Mouse (Mus musculus) neural tube, embryonic 11.5 days (tissue): ENCODE measurements around the gene Krtap9-1. TPM values are rescaled to one million over a fixed set of nuclear protein-coding genes. Genes with fewer than 3 reads are reported as not detected.
"Not testable (repeated sequence)": the region's sequence is repeated elsewhere in the genome, so short reads cannot be mapped to it uniquely, and the experiment has no call there.

Experiments used
- ATAC-seq: fragments of 200-750 bp; cut with Nextera tagmentation; 2 replicates; pipeline ENCODE4 v1.8.0; 2017; ENCODE audit warnings: moderate number of reproducible peaks, mild to moderate bottlenecking, moderate TSS enrichment, moderate library complexity; ENCODE audit not compliant: insufficient read depth, low FRiP score, low TSS enrichment
- DNase-seq: peaks from one replicate; pipeline ENCODE4 v3.0.0-alpha.2; 2015; ENCODE audit warnings: low spot score
- H3K27ac ChIP-seq: fragments of 300-500 bp; sonication (generic); 2 replicates; pipeline ENCODE4 v1.5.1; 2014; ENCODE audit warnings: low read depth, mild to moderate bottlenecking, low read length
- H3K27me3 ChIP-seq: fragments of 300-500 bp; sonication (generic); 2 replicates; pipeline ENCODE4 v1.6.1; 2014; ENCODE audit warnings: mild to moderate bottlenecking, low read length, mixed read lengths; ENCODE audit not compliant: control insufficient read depth, insufficient read depth
- H3K36me3 ChIP-seq: fragments of 300-500 bp; sonication (generic); 2 replicates; pipeline ENCODE4 v1.6.1; 2014; ENCODE audit warnings: mild to moderate bottlenecking, low read length, moderate library complexity, mixed read lengths; ENCODE audit not compliant: control insufficient read depth, insufficient read depth
- H3K4me1 ChIP-seq: fragments of 300-500 bp; sonication (generic); 2 replicates; pipeline ENCODE4 v1.6.1; 2014; ENCODE audit warnings: low read length, mixed read lengths; ENCODE audit not compliant: control insufficient read depth, insufficient read depth
- H3K4me2 ChIP-seq: fragments of 300-500 bp; sonication (generic); 2 replicates; pipeline ENCODE4 v1.6.1; 2014; ENCODE audit warnings: low read depth, mild to moderate bottlenecking, moderate library complexity
- H3K4me3 ChIP-seq: fragments of 300-500 bp; sonication (generic); 2 replicates; pipeline ENCODE4 v1.5.1; 2014; ENCODE audit warnings: low read depth, low read length
- H3K9ac ChIP-seq: fragments of 300-500 bp; sonication (generic); 2 replicates; pipeline ENCODE4 v1.6.1; 2014; ENCODE audit warnings: mild to moderate bottlenecking, low read length
- H3K9me3 ChIP-seq: fragments of 300-500 bp; sonication (generic); 2 replicates; pipeline ENCODE4 v1.6.1; 2016; ENCODE audit warnings: low read length; ENCODE audit not compliant: control insufficient read depth
- WGBS: fragments of 180-500 bp; shearing (Covaris S2); extraction: QIAGEN DNeasy Blood & Tissue Kit; methylation state at CpG from one replicate; pipeline ENCODE4 v1.1.7; 2014; 5-methylcytosine and 5-hydroxymethylcytosine counted together
- polyA plus RNA-seq: library from polyadenylated mRNA; unstranded; fragments of >200 nt; fragmentation: Nextera tagmentation; extraction: Ambion mirVana; gene quantifications from 2 replicates; pipeline ENCODE4 v1.2.1, GENCODE M21; 2014

The Krtap9-1 gene
- polyA plus RNA-seq, 1 experiment from 2014 or later = not detected

GRCm38 (mm10) chr11:99878887-99879286 is 5.7 kb downstream of the Krtap9-1 start, which contains the start of gene Gm11567:
Gene Gm11567 (plus strand): TSS chr11:99879187.
- H3K9ac ChIP-seq, H3K27me3 ChIP-seq, H3K4me1 ChIP-seq, H3K4me3 ChIP-seq, H3K36me3 ChIP-seq, DNase-seq, H3K9me3 ChIP-seq, H3K4me2 ChIP-seq, H3K27ac ChIP-seq, ATAC-seq: not testable (repeated sequence)
- 59% methylated on average over 1 of the region's 1 CpGs for WGBS

- no peak within 1 kb of the TSS for H3K9ac ChIP-seq
- no peak for DNase-seq
- H3K4me3 ChIP-seq = no peak within 1 kb of the TSS
- H3K27ac ChIP-seq = no peak within 1 kb of the TSS
- H3K9me3 ChIP-seq = no peaks in the 10 kb centered on the region
- no peaks in the 10 kb centered on the region for H3K27me3 ChIP-seq
- ATAC-seq = no peak
- no peak within 1 kb of the TSS for H3K4me2 ChIP-seq
- H3K4me1 ChIP-seq = no peaks in the 10 kb centered on the region
- H3K36me3 ChIP-seq = no peaks in the 10 kb centered on the region
- WGBS = 90% methylated on average over 2 of the region's 2 CpGs
Observed at GRCm38 (mm10) chr11:99907620-99908019, 34.4 kb downstream of the Krtap9-1 start, which contains the start of gene Krtap31-1. Gene Krtap31-1 (plus strand): TSS chr11:99907920.

DNA sequence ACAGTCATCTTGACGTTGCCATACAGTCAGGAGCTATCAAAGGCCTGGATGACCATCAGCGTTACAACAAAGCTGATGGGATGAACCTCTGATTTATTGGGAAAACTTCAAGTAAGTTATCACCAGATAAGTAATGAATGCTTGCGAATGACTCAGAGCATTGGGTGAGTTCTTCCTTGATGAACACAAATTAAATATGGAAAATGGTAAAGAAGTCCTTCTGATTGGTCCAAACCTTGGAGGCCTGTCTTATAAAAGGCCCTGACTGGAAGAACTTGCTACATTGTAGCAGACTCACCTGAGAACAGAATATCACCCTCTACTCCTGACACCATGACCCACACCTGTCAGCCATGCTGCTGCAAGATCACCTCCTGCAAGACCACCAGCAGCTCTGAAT is 41.3 kb downstream of the Krtap9-1 start, which contains the start of gene Gm11565:
TSS of gene Gm11565 (plus strand) at position 301 of the 400 bp plus-strand sequence.
- Histone ChIP-seq H3K9ac (no peak within 1 kb of the TSS), H3K27me3 (no peaks in the 10 kb centered on the region)
- ATAC-seq = no peak

More for the DNA sequence above, 41.3 kb downstream of the Krtap9-1 start, which contains the start of gene Gm11565:
- Histone ChIP-seq H3K4me2 (no peak within 1 kb of the TSS), H3K4me1 (no peaks in the 10 kb centered on the region), H3K4me3 (no peak within 1 kb of the TSS), H3K27ac (no peak within 1 kb of the TSS), H3K36me3 (no peaks in the 10 kb centered on the region), H3K9me3 (no peaks in the 10 kb centered on the region)
- no peak for DNase-seq
- 95% methylated on average over 3 of the region's 3 CpGs for WGBS

Other genes with a start within 250 kb of the Krtap9-1 start
- gene Krtap4-1, start 245.2 kb upstream of the Krtap9-1 start, polyA plus RNA-seq = not detected in 2 replicates
- gene Krtap4-2, start 238.3 kb upstream of the Krtap9-1 start, polyA plus RNA-seq = not detected in 2 replicates
- gene Krtap4-7, start 229.3 kb upstream of the Krtap9-1 start, polyA plus RNA-seq = not detected in 2 replicates
- not detected in 2 replicates for gene Gm11555, start 223.2 kb upstream of the Krtap9-1 start, polyA plus RNA-seq
- gene Gm11563, start 214.4 kb upstream of the Krtap9-1 start, polyA plus RNA-seq = not detected in 2 replicates
- not detected in 2 replicates for gene Krtap4-6, start 207.4 kb upstream of the Krtap9-1 start, polyA plus RNA-seq
- not detected in 2 replicates for gene Gm14190, start 182.6 kb upstream of the Krtap9-1 start, polyA plus RNA-seq
- not detected in 2 replicates for gene Gm14180, start 139.1 kb upstream of the Krtap9-1 start, polyA plus RNA-seq
- not detected in 2 replicates for gene Gm11595, start 100.5 kb upstream of the Krtap9-1 start, polyA plus RNA-seq
- gene Krtap4-8, start 92.7 kb upstream of the Krtap9-1 start, polyA plus RNA-seq = not detected in 2 replicates
- gene Krtap4-9, start 88.2 kb upstream of the Krtap9-1 start, polyA plus RNA-seq = not detected in 2 replicates
- gene Gm11596, start 79.9 kb upstream of the Krtap9-1 start, polyA plus RNA-seq = not detected in 2 replicates
- gene Gm11569, start 74.5 kb upstream of the Krtap9-1 start, polyA plus RNA-seq = not detected in 2 replicates
- gene Gm11554, start 68.9 kb upstream of the Krtap9-1 start, polyA plus RNA-seq = not detected in 2 replicates
- not detected in 2 replicates for gene Krtap4-13, start 63.5 kb upstream of the Krtap9-1 start, polyA plus RNA-seq
- gene Gm11564, start 57.7 kb upstream of the Krtap9-1 start, polyA plus RNA-seq = not detected in 2 replicates
- not detected in 2 replicates for gene 2300003K06Rik, start 35.3 kb upstream of the Krtap9-1 start, polyA plus RNA-seq
- not detected in 2 replicates for gene Krtap4-16, start 21.8 kb upstream of the Krtap9-1 start, polyA plus RNA-seq
- not detected in 2 replicates for gene Gm11568, start 15.5 kb upstream of the Krtap9-1 start, polyA plus RNA-seq
- not detected in 2 replicates for gene Gm11559, start 8.9 kb upstream of the Krtap9-1 start, polyA plus RNA-seq
- 0.23 TPM in 1 of 2 replicates, not detected in the other for gene Gm11567, start 5.8 kb downstream of the Krtap9-1 start, polyA plus RNA-seq
- gene Krtap31-1, start 34.5 kb downstream of the Krtap9-1 start, polyA plus RNA-seq = not detected in 2 replicates
- gene Gm11565, start 41.4 kb downstream of the Krtap9-1 start, polyA plus RNA-seq = not detected in 2 replicates
- not detected in 2 replicates for gene Krtap31-2, start 62.9 kb downstream of the Krtap9-1 start, polyA plus RNA-seq
- gene Krtap9-5, start 75.1 kb downstream of the Krtap9-1 start, polyA plus RNA-seq = not detected in 2 replicates
- gene Krtap29-1, start 105.7 kb downstream of the Krtap9-1 start, polyA plus RNA-seq = not detected in 2 replicates
- 0.20 TPM in 1 of 2 replicates, not detected in the other for gene Krtap16-1, start 113.2 kb downstream of the Krtap9-1 start, polyA plus RNA-seq
- gene Krtap17-1, start 120.6 kb downstream of the Krtap9-1 start, polyA plus RNA-seq = not detected in 2 replicates
- gene Krt33a, start 142.8 kb downstream of the Krtap9-1 start, polyA plus RNA-seq = not detected in 2 replicates
- not detected in 2 replicates for gene Krt33b, start 156.5 kb downstream of the Krtap9-1 start, polyA plus RNA-seq
- gene Krt34, start 168.2 kb downstream of the Krtap9-1 start, polyA plus RNA-seq = not detected in 2 replicates
- gene Krt31, start 177.2 kb downstream of the Krtap9-1 start, polyA plus RNA-seq = not detected in 2 replicates
- gene Krt32, start 214.8 kb downstream of the Krtap9-1 start, polyA plus RNA-seq = not detected in 2 replicates
- not detected in 2 replicates for gene Krt35, start 222.9 kb downstream of the Krtap9-1 start, polyA plus RNA-seq
- gene Krt36, start 232.2 kb downstream of the Krtap9-1 start, polyA plus RNA-seq = not detected in 2 replicates
- 0.19 TPM in 1 of 2 replicates, not detected in the other for gene Krt13, start 248.2 kb downstream of the Krtap9-1 start, polyA plus RNA-seq